Mouse (Mus musculus) induced T-regulatory cell, adult 2 months (primary cell): ENCODE results near the gene Fnbp4.

Source experiments
- DNase-seq: peaks from one replicate; pipeline ENCODE4 v3.0.0-alpha.2; 2012; ENCODE audit warnings: low read depth

The Fnbp4 gene

GRCm38 (mm10) chr2:90745053-90745678, at the start of gene Fnbp4:
TSS of gene Fnbp4 (plus strand) at chr2:90745370.
- DNase-seq, result peak; percentile 99

- DNase-seq, result peak; percentile 12
These were observed 44.2 kb upstream of the Fnbp4 start for GRCm38 (mm10) chr2:90700943-90701342.

- no peak for DNase-seq
These were observed 36.6 kb upstream of the Fnbp4 start for GRCm38 (mm10) chr2:90708548-90708947.

DNA sequence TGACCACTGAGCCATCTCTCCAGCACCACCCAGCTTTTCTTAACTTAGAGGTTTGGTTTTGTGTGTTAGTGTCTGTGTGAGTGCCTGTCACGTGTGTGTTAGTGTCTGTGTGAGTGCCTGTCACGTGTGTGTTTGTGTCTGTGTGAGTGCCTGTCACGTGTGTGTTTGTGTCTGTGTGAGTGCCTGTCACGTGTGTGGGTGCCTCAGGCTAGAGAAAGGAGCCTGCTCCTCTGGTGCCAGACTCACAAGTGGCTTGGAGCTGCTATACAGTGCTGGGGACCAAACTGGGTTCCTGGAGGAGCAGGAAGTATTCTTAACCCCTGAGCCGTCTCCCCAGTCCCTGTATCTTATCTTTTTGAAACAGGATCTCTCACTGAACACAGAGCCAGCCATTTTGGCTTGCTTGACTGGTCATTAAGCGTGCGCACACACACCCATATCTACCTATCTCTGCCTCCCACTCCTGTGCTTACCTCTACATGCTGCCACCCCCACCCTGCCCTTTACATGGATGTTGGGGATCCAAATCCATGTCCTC, 29.5 kb upstream of the Fnbp4 start:
- DNase-seq, result no peak

- no peak for DNase-seq
These were observed 27.8 kb upstream of the Fnbp4 start for GRCm38 (mm10) chr2:90717366-90717765.

GRCm38 (mm10) chr2:90717948-90718347, 27.2 kb upstream of the Fnbp4 start:
- DNase-seq, result no peak

GRCm38 (mm10) chr2:90726818-90727217, 18.4 kb upstream of the Fnbp4 start:
- DNase-seq, result no peak

- no peak for DNase-seq
These were observed 9.8 kb upstream of the Fnbp4 start for GRCm38 (mm10) chr2:90735326-90735725.

DNA sequence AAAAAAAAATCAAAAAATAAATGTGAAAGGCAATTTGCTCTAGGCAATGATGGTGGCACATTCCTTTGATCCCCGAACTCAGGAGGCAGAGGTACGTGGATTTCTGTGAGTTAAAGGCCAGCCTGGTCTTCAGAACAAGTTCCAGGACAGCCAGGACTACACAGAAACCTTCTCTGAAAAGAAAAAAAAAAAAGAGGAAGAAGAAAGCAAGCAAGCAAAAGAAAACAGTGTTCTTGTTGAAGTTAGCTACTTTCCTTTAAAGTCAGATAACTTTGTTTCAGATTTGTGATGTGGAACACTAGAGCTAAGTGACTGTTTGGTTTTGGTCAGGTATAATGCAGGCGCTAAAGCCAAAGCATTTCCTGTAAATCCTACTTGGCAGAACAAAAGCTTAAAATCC, 6.4 kb upstream of the Fnbp4 start:
- no peak for DNase-seq

- DNase-seq, result no peak
These were observed 5.8 kb upstream of the Fnbp4 start for GRCm38 (mm10) chr2:90739327-90739726.

GRCm38 (mm10) chr2:90739921-90740320, 5.2 kb upstream of the Fnbp4 start:
- DNase-seq, result no peak

- DNase-seq, result peak; percentile 37
These were observed 701 bp upstream of the Fnbp4 start for GRCm38 (mm10) chr2:90744285-90745052.

- peak; percentile 78 for DNase-seq
These were observed 769 bp downstream of the Fnbp4 start for GRCm38 (mm10) chr2:90745740-90746537.

DNA sequence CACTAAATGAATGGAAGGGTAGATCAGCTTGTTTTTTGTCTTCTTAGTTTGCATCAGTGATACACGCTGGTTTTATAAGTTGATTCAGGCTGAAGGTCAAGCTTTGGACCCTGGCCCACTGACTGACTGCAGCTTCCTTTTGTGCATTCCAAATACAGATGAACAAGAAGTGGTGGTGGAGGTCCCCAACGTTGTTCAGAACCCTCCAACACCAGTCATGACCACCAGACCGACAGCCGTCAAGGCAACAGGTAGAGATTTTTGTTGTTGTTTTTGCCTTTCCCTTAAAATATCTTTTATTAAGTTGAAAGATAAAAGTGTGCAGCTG, 1.3 kb downstream of the Fnbp4 start:
- no peak for DNase-seq

DNA sequence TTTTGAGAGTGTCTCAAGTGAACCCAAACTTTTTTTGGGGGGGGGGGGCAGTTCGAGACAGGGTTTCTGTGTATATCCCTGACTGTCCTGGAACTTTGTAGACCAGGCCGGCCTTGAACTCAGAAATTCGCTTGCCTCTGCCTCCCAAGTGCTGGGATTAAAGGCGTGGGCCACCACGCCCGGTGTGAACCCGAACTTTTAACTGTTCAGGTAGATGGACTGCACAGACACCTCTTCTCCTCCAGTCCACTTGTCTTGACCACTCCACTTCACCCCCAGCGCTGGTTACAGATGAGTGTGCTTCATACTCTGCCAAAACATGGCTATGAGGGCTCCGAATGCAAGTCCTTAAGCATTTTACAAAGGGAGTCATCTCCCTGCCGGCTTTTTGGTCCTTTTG, 2.0 kb downstream of the Fnbp4 start:
- no peak for DNase-seq

DNA sequence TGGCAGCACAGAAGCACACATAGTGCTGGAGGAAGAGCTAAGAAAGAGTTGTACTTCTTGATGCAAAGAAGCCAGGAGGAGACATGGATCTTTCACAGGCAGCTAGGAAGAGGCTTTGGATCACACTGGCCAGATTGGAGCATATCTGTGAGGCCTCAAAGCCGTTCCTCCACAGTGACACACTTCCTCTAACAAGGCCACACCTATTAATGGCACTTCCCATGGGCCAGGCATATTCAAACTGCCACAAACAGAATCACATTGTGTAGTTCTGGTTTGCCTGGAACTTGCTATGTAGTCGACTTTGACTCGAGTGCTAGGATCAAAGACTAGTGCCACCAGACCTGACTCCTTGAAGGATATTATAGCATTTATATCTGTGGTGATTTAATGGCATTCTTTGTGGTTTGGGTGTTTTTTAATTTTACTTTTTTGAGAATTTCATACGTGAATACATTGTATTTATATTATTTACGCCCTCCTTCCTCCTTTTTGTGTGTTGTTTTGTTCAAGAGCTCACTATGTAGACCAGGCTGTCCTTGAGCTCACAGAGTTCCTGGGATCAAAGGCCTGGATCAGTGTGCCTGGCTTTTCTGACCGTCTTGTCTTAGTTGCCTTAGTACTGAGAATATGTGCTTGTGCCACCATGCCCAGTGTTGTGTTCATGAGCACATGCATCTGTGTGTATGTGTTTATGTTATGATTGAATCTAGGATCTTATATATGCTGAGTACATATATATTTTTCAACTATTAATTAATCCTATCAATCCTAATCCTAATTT, 4.7 kb downstream of the Fnbp4 start:
- no peak for DNase-seq

- DNase-seq, result no peak
These were observed 8.4 kb downstream of the Fnbp4 start for GRCm38 (mm10) chr2:90753565-90753964.

- no peak for DNase-seq
These were observed 9.0 kb downstream of the Fnbp4 start for GRCm38 (mm10) chr2:90754188-90754587.

GRCm38 (mm10) chr2:90765123-90765522, 20.0 kb downstream of the Fnbp4 start:
- DNase-seq, result no peak

DNA sequence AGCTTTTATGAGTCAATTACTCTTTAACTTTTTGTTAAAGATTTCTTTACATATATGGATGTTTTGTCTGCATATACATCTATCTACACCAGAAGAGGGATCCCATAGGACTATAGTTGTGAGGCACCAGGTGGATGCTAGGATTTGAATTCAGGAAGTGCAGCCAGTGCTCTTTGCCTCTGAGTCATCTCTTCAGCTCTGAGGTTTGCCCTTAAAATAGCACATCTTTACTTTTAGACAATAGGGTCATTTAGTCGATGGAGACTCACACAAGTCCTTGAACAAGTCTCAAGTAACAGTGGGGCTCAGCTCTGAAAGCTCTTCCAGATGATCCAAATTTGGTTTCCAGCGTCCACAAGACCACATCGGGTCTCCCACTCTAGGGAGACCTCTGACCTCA, 36.2 kb downstream of the Fnbp4 start:
- no peak for DNase-seq

- DNase-seq, result no peak
These were observed 36.8 kb downstream of the Fnbp4 start for GRCm38 (mm10) chr2:90781938-90782337.

DNA sequence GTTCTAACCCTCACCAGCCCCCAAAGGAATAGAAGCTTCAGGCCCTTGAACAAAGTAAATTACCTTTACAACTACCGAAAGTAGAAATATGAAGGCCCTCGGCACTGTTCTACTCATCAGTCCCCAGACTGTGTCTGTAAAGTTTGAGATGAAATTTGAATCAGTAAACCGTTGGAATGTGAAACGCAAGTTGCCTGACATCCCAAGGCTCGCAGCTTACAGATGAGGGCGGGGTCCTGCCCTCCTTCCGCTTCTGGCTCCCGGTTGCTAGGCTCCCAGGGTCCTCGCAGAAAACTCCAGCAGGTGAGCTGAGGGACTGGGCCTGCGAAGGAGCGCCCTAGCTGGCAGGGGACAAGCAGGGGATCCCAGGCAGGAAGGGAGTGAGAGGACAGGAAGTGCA, 37.3 kb downstream of the Fnbp4 start, which contains the start of gene Agbl2:
Gene Agbl2 (plus strand): TSS at position 270 of the 400 bp plus-strand sequence.
- no peak for DNase-seq
